Mouse (Mus musculus): ENCODE measurements around the gene Scnn1a. TPM values are rescaled to one million over a fixed set of nuclear protein-coding genes. Genes with fewer than 3 reads are reported as not detected.

Scnn1a gene
- total and polyA plus RNA-seq, 2 experiments from 2014 or later, result 0.46 TPM

DNA sequence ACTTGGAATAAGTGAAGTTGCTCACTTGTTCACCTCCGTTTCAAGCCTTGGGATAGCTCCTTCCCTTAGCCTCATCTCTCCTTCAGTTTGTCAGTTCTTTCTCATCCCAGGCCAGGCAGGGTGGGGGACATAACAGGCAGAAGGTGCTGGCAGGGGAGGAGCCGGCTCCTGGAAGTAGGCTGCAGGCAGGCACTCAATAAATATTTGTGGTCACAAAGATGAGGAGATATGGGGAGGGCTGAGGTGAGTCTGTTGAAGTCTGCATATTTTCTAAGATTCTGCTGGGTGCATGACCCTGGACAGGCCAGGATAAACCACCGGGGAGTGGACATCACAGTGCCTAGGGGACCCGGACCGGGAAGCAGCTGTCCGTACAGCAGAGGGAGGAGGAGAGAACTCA is 3.1 kb downstream of the Scnn1a start:
- H3K4me1 ChIP-seq (ENCODE audit: control insufficient read depth, insufficient read depth), result peaks cover 16% of the 10 kb centered on the region
- H3K4me3 ChIP-seq (ENCODE audit: low read depth, low read length), result no peak overlapping the region
- no peaks in the 10 kb centered on the region for H3K9me3 ChIP-seq (replicated peaks; ENCODE audit: control insufficient read depth, low read length)
- H3K27me3 ChIP-seq (ENCODE audit: control insufficient read depth, insufficient read depth, low read length), result peaks cover 31% of the 10 kb centered on the region
- H3K4me2 ChIP-seq (ENCODE audit: low read depth, low read length), result no peak overlapping the region
- WGBS, result 71% methylated on average over 6 of the region's 6 CpGs
- ATAC-seq (ENCODE audit: insufficient read depth, low read depth), result no peak
- no peak for DNase-seq (ENCODE audit: low spot score)
- no peaks in the 10 kb centered on the region for H3K36me3 ChIP-seq (replicated peaks; ENCODE audit: control insufficient read depth, insufficient read depth, low read length)
- H3K27ac ChIP-seq (ENCODE audit: low read depth), result no peak overlapping the region
- TF ChIP-seq CTCF (IDR thresholded peaks at IDR 0.05; ENCODE audit: low read depth), result no peak
- no peak for TF ChIP-seq EP300 (IDR thresholded peaks at IDR 0.05; ENCODE audit: low read depth)
- H3K9ac ChIP-seq (replicated peaks; ENCODE audit: low read depth, low read length), result no peak overlapping the region

DNA sequence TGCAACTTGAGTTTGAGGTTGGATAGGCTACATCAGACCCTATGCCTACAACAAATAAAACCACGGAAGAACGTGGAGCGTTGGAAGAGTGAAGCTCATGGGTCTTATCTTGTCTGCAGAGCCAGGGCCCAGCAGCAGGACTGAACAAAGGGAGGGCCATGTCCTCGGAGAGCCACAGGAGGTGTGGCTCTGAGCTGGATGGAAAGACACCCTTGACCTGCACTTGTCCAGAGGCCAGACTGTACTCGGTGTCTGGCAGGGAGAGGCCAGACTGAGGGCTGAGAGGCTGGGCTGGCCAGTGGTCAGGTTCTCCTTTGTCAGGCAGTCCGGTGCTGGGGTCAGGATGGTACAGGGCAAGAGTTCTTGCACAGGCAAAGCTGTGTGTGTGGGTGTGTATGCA is 4.9 kb downstream of the Scnn1a start:
- DNase-seq (ENCODE audit: low spot score), result no peak
- Histone ChIP-seq H3K36me3 (replicated peaks; ENCODE audit: control insufficient read depth, insufficient read depth, low read length) (no peaks in the 10 kb centered on the region), H3K4me1 (ENCODE audit: control insufficient read depth, insufficient read depth) (peaks cover 9% of the 10 kb centered on the region), H3K9me3 (replicated peaks; ENCODE audit: control insufficient read depth, low read length) (no peaks in the 10 kb centered on the region), H3K9ac (replicated peaks; ENCODE audit: low read depth, low read length) (no peak overlapping the region), H3K27me3 (ENCODE audit: control insufficient read depth, insufficient read depth, low read length) (peaks cover 25% of the 10 kb centered on the region), H3K27ac (ENCODE audit: low read depth) (no peak overlapping the region), H3K4me2 (ENCODE audit: low read depth, low read length) (no peak overlapping the region), H3K4me3 (ENCODE audit: low read depth, low read length) (no peak overlapping the region)
- WGBS, result 24% methylated on average over 6 of the region's 6 CpGs
- TF ChIP-seq CTCF (IDR thresholded peaks at IDR 0.05; ENCODE audit: low read depth) (no peak), EP300 (IDR thresholded peaks at IDR 0.05; ENCODE audit: low read depth) (no peak)
- ATAC-seq (ENCODE audit: insufficient read depth, low read depth), result 0 out of 2 replicates have a peak, but pooled peaks have one; percentile 34

GRCm38 (mm10) chr6:125328243-125328642 is 7.8 kb downstream of the Scnn1a start:
- TF ChIP-seq CTCF (IDR thresholded peaks at IDR 0.05; ENCODE audit: low read depth) (peak; percentile 35), EP300 (IDR thresholded peaks at IDR 0.05; ENCODE audit: low read depth) (no peak)
- H3K4me3 ChIP-seq (ENCODE audit: low read depth, low read length), result no peak overlapping the region
- no peaks in the 10 kb centered on the region for H3K27me3 ChIP-seq (ENCODE audit: control insufficient read depth, insufficient read depth, low read length)
- no peak overlapping the region for H3K4me2 ChIP-seq (ENCODE audit: low read depth, low read length)
- no peak overlapping the region for H3K9ac ChIP-seq (replicated peaks; ENCODE audit: low read depth, low read length)
- DNase-seq (ENCODE audit: low spot score) (no peak), ATAC-seq (ENCODE audit: insufficient read depth, low read depth) (no peak)
- no peak overlapping the region for H3K27ac ChIP-seq (ENCODE audit: low read depth)
- no peaks in the 10 kb centered on the region for H3K36me3 ChIP-seq (replicated peaks; ENCODE audit: control insufficient read depth, insufficient read depth, low read length)
- 77% methylated on average over 5 of the region's 5 CpGs for WGBS
- peaks cover 7% of the 10 kb centered on the region for H3K4me1 ChIP-seq (ENCODE audit: control insufficient read depth, insufficient read depth)
- H3K9me3 ChIP-seq (replicated peaks; ENCODE audit: control insufficient read depth, low read length), result no peaks in the 10 kb centered on the region

DNA sequence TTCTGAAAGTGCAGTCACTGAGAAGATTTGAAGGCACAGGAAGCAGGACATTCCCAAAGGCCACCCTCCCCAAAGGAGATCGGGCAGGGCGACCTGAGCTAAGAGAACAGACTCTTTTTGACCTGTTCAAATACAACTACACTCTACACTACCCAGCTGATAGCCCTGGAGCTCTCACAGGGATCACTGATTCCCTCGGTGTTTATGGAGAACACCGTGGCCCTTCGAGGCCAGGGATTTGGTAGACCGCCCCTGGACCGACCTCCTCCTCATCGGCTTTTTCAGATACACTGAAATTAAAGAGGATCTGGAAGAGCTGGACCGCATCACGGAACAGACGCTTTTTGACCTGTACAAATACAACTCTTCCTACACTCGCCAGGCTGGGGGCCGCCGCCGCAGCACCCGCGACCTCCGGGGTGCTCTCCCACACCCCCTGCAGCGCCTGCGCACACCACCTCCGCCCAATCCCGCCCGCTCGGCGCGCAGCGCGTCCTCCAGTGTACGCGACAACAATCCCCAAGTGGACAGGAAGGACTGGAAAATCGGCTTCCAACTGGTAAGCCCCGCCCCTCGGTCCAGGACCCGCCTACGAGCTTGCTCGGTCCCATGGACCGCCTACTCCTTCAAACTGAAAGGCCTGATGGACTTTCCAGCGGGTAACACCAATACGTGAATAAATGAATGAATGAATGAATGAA is 10.3 kb downstream of the Scnn1a start:
- no peaks in the 10 kb centered on the region for H3K9me3 ChIP-seq (replicated peaks; ENCODE audit: control insufficient read depth, low read length)
- H3K4me1 ChIP-seq (ENCODE audit: control insufficient read depth, insufficient read depth), result peaks cover 4% of the 10 kb centered on the region; the same call in 1 of the 2 replicates
- H3K27me3 ChIP-seq (ENCODE audit: control insufficient read depth, insufficient read depth, low read length), result no peaks in the 10 kb centered on the region
- TF ChIP-seq EP300 (IDR thresholded peaks at IDR 0.05; ENCODE audit: low read depth) (no peak), CTCF (IDR thresholded peaks at IDR 0.05; ENCODE audit: low read depth) (no peak)
- H3K36me3 ChIP-seq (replicated peaks; ENCODE audit: control insufficient read depth, insufficient read depth, low read length), result no peaks in the 10 kb centered on the region
- under 1% methylated on average over 39 of the region's 39 CpGs for WGBS
- peak overlapping the region; percentile 72 for H3K27ac ChIP-seq (ENCODE audit: low read depth)
- peak overlapping the region; percentile 61 for H3K9ac ChIP-seq (replicated peaks; ENCODE audit: low read depth, low read length)
- ATAC-seq (ENCODE audit: insufficient read depth, low read depth) (peak; percentile 94), DNase-seq (ENCODE audit: low spot score) (peak; percentile 85)
- H3K4me2 ChIP-seq (ENCODE audit: low read depth, low read length), result peak overlapping the region; percentile 89
- peak overlapping the region; percentile 61 for H3K4me3 ChIP-seq (ENCODE audit: low read depth, low read length)

DNA sequence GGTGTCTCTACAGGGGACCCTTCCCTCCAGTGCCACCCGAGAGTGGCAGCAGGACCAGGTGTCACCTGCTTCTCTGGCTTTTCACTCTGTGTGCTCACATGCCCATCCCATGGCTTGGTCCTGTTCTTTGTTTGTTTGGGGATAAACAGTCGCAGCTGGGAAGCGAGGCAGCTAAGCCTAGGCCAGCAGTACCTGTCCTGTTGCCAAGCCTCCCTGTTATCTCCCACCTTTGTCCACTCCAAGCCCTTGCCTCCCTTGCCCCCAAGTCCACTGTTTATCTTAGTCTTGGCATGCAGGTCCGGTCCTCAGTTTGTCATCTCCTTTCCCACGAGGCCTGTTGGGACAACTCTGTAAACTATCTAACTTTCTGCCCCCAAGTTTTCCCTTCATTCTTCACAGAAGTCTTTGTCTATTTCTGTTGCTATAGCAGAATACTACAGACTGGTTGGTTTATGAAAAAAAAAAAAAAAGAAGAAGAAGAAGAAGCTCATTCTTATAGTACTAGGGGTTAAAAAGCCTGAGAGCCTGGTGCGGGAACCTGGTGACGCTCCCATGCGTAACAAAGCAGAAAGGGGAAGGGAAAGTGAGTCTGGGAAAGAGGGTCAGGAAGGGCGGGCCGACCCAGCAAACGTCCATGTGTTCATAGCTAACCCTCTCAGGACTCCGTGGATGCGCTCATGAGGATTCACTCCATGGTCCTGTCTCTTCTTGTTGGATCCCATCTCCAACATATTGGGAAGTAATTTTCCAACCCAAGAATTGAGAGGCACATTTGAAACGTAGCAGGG is 12.8 kb downstream of the Scnn1a start:
- ATAC-seq (ENCODE audit: insufficient read depth, low read depth) (no peak), DNase-seq (ENCODE audit: low spot score) (no peak)
- Histone ChIP-seq H3K27me3 (ENCODE audit: control insufficient read depth, insufficient read depth, low read length) (no peaks in the 10 kb centered on the region), H3K9ac (replicated peaks; ENCODE audit: low read depth, low read length) (no peak overlapping the region), H3K36me3 (replicated peaks; ENCODE audit: control insufficient read depth, insufficient read depth, low read length) (no peaks in the 10 kb centered on the region), H3K4me2 (ENCODE audit: low read depth, low read length) (no peak overlapping the region), H3K4me1 (ENCODE audit: control insufficient read depth, insufficient read depth) (peaks cover 4% of the 10 kb centered on the region; the same call in 1 of the 2 replicates), H3K27ac (ENCODE audit: low read depth) (no peak overlapping the region), H3K4me3 (ENCODE audit: low read depth, low read length) (no peak overlapping the region), H3K9me3 (replicated peaks; ENCODE audit: control insufficient read depth, low read length) (no peaks in the 10 kb centered on the region)
- TF ChIP-seq EP300 (IDR thresholded peaks at IDR 0.05; ENCODE audit: low read depth) (no peak), CTCF (IDR thresholded peaks at IDR 0.05; ENCODE audit: low read depth) (no peak)
- WGBS, result 69% methylated on average over 14 of the region's 14 CpGs

Measured in heart, postnatal 0 days (tissue).